Mouse (Mus musculus) layer of hippocampus, postnatal 25 days (tissue): ENCODE data around the gene Rnd3. TPM values are rescaled to one million over a fixed set of nuclear protein-coding genes. Genes with fewer than 3 reads are reported as not detected.

Experiments used
- DNase-seq, 2 experiments: peaks; one replicate each; pipeline ENCODE4 v3.0.0; 2022; ENCODE audit warnings: mixed read lengths in 2 of 2, low spot score in 1 of 2; ENCODE audit errors: extremely low spot score in 1 of 2
- total RNA-seq, 2 experiments: library from RNA; stranded (reverse); gene quantifications; 2 replicates each; pipeline ENCODE4 v1.2.3; 2021

Gene Rnd3
- total RNA-seq: 10 to 100 TPM; 13.0 to 14.9 TPM

DNA sequence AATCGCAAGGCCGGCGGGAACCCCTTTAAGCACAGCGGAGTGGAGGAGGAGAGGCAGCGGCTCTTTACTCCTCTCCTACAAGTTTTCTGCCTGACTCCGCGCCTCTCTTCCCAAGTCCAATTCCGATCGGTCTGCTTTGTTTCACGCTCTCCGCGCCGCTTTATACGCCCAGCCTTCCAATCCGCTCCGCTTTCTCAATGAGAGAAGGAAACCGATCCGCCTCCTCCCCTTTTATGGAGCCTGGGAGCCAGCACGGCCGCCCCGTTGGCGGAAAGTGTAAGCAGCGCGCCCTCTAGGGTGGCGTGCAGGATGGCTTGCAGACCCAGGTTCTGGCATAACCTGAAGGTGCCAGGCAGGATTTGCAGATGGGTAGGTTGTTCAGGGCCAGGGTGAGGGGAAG, at the start of gene Rnd3:
Rnd3 (minus strand) TSS at position 137 of the 400 bp plus-strand sequence.
- peak; percentile 78 to 87 for DNase-seq

DNA sequence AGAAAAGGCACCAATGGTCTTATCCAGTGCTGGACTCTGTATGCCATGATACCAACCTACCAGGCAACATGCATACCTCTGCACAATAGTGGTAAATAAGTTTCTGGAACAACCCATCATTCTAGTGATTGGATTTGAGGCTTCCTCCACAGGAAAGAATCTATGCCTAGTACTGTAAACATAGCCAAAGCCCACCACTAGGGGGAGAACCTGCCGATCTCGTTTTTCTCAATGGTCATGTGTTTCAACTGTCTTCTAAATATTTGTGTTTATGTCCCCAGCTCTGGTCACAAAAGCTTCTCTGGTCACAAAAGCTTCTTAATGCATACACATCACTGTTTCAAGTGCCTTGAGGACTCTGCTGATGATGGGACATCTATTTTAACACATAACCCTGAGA, 43.4 kb upstream of the Rnd3 start:
- no peak for DNase-seq

DNA sequence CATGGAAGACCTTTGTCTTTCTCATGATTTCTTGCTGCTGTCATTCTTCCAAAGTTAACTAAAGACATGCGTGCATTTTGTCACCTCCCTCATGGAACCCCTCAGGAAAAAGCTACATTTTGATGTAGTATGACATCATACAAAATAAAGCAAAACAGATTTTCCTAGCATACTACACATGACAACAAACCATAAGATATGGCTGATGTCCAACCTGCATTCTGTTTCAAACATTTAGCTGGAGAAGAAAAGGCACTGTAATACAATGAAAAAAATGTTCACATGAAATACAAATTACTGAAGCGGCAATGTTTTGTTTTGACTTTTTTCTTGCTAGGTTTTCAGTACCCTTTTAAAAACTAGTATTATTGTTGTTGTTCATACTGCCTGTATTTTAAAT, 36.9 kb upstream of the Rnd3 start:
- no peak for DNase-seq

DNA sequence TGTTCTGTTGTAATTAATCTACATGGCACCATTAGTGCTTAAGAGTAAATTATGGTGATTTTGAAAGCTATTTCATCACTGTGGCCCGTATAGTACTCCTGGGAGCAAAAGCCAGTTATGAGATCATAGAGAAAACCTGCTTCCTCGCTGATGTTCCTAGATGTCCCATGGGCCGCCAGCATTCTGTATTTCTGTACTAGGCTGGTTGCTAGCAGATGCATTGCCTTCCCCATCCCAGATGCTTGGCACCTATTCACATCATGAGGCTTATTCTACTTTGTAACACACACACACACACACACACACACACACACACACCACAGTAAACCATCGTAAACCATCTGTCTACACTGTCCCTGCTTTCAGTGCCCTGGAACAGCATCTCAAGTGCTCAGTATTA, 34.1 kb upstream of the Rnd3 start:
- DNase-seq: no peak

DNA sequence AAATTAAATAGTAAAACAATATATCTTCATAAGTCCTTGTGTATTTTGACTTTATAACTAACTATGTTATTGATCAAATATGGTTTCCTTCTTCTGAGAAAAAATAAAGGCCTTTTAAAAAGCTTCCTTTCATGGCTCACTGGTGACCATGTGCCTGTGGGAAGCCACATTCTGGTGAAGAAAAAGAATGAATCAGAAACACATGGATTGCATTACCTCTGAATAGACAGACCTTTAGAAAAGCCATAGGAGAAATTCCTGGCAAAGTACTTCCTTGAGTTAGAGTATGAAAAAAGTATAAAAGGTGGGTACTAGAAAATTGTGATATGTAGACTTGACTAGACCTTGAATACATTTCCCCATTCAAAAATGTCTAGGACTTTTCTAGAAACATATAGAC, 32.5 kb upstream of the Rnd3 start:
- no peak for DNase-seq

DNA sequence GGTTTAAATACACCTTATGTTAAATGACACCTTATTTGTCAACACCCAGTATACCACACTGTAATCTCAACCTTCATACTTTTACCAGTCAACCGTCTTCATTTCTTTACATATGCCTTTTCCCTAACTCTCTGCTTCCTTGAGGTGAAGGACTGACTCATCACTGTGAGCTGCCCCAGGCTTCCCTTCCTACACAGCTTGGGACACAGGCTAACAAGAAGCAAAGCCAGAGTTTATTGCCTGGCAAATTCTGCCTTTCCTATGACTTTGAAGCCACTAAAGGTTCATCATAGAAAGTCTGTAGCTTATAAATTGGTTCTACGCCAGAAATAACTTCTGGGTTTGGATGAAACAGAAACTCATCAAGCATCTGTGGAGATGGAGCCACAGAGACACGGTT, 30.2 kb upstream of the Rnd3 start:
- DNase-seq: no peak

DNA sequence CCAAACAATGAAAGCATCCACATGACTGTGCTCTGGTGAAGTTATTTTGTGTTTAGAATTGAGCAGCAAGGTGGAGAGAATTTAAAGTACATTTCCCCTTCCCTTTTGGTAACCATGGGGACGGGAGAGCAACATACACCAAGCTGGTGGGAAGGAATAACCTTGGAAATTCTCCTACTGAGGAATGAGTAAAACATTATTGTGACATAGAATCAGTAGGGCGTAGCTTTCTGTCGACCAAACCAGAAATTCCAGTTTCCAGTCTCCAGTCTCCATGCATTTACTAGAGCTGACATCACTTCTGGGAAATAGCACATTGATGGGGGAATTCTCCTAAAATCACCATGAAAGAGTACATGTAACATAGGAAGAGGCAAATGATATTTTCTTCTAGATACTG, 28.7 kb upstream of the Rnd3 start:
- no peak for DNase-seq

DNA sequence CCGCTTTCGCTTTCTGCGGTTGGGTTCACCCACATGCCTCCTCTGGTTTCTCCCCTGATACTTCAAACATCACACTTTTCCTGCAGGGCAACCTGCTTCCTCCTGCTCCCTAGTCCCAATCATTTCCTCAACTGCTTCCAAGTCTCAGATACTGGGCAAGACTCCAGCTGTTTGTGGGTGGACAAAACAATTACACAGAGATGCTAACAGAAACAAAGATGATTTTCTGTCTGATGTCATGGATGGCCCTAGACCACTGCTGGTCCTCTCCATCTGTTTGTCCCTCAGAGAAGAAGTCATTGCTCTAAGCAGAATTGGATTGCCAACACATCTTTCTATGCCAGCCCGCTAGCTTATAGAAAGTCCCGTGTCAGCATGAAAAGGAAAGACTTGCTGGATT, 26.4 kb upstream of the Rnd3 start:
- no peak for DNase-seq

DNA sequence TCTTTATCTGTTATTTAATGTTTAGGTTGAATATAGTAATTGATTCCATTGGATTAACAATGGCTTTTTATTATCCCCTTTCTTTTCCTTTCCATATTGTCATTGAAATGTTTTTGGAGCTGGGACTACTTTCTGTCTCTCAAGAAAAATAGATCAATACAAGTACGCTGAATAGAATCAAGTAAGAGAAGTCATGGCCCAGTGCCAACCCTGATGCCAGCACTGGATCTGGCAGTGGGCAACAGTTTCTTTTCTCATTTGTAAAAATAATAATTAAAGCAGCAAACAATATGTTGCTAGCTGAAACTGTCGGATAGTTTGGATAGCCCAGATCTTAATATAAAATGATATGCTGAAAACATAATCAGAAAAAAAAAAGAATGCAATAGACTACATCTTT, 12.2 kb upstream of the Rnd3 start:
- DNase-seq: no peak

DNA sequence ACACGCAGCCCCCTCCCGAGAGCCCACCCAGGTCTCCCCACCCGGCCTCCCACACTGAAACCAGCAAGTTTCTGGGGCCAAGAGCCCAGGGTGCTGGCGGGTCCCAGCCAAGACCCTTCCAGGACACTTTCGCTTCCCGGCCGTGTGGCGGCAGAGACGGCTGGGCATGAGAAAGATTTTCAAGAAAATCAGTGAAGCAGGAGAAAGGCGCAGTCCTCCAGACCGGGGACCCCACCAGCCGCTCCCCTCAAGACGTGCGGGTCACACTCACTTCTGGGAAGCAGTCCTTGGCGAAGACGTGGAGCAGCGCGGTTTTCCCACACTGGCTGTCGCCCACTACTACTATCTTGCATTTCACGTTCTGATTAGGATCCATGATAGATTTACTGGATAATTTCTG, 457 bp downstream of the Rnd3 start:
- DNase-seq: peak; percentile 8 to 23

DNA sequence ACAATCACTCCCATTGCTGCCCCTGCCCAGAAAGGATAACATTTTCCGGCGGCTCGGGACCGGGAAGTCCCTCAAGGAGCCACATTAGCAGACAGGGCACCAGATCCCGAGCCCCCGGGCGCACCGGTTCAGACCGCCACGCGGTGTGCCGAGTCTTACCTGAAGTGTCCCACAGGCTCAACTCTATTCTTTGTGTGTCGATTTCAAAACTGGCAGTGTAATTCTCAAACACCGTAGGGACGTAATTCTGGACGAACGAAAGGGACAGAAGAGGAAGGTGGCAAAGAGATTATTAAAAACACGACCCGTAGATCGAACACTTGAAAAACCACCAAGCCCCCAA, 875 bp downstream of the Rnd3 start:
- DNase-seq: no peak

DNA sequence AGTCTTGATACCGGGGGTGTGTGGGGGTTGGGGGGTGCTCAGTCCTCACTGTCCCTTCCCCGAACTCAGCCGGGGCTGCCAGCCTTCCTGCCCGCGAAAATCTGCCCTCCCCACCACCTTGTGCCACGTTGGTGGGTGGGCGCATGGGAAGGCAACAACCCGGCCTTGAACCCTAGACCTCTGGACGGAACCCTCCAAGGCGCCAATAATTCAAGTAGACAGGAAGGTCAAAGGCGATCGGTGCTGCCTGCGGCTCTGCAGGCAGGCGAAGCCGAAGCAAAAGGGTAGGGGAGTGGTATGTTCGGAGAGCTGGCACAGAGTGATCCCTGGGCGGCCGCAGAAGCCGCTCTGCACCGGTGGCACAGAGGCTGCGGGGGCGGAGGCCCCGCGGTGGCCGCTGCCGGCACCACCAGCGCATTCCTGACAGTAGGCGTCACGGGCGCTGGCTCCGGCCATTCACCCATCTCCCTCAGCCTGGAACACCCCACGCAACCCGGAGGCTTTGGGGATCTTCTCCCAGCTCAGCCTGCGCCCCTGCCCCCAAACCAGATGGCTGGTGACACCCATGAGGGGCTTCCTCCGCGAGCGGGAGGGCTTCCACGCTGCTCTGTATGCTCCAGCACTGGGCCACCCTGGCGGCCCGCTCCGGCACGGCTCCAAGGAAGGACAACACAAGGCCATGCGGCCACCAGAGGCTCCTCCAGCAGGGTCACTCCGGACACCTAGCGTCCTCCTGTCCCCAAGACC, 1.4 kb downstream of the Rnd3 start:
- peak; percentile 41 to 50 for DNase-seq

DNA sequence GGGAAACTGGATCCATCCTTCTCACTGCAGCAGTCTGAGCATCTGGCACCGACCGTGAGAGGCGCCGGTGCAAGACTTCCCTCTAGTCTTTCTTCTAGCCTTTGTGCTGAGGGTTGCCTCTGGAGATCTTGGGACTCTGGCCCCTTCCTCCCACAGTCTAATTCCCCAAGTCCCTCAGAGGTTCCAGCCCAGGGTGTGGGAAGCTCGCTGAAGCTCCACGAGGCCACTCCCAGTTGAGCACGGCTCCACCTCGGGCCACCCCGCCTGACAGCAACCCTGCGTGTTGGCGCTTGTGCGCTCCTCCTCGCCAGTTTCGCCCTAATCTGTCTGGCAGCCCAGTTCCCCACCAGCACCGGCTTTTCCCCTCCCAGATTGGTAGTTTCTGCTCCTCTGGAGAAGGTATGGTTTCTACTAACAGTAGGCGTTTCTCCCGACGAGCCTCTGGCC, 2.0 kb downstream of the Rnd3 start:
- peak; percentile 54 to 58 for DNase-seq

DNA sequence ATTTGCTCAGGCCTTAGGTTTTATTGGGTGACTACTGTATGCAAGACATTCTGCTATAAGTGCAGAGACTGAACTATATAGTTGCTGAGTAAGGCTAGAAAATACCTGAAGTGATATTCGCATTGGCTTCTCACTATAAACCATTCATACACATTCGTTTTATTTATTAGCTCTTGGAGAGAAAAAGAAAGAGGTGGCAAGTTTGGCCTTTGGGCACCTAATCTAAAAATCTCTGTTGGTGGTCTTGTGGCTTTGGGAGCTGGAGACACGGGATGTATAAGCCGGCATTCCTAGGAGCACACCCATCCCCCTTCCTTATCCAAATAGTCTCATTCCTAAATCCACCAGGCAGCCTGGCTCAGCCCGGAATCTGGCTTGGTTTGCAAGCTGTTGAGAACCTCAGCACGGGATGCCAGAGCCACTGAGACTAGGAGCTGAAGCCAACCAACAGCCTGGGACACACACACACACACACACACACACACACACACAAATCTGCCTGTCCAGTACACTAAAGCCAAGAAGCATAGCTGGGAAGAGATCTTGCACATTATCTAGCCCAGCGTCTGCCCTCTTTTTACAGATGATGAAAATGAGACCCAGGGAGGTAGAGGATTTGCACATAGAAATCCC, 3.0 kb downstream of the Rnd3 start:
- peak; percentile 18 to 40 for DNase-seq

DNA sequence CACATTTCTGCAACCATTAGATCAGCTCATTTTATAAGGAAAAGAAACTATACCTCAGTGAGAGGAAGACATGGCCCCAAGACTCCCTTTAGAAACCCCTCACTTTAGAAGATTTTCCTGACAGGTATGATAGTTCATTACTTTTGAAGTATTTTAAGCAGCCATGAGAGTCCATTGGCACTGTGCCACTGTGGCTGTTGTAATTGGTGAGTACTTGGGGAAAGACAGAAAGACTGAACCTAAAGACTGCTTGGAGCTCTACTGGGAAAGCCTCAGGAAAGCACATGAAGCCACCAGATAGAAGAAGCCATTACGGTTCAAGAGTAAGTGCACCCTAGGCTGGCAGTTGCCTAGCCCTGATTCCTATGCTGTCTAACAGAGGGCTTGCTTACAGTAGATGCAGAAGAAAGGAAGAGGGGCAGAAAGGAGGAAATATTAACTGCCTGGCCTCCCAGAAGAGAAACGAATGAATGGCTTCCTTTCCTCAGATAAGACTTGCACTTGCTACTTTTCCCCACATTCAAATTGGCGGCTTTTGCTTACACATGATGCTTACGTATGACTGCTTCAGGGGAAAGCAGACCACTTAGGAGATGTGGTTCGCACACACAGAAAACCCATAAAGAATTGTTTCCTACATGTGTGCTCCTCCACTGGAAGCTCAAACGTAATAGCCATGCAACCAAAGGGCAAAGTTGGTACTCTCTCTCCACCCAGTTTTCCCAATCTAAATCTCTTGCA, 4.4 kb downstream of the Rnd3 start:
- no peak for DNase-seq

DNA sequence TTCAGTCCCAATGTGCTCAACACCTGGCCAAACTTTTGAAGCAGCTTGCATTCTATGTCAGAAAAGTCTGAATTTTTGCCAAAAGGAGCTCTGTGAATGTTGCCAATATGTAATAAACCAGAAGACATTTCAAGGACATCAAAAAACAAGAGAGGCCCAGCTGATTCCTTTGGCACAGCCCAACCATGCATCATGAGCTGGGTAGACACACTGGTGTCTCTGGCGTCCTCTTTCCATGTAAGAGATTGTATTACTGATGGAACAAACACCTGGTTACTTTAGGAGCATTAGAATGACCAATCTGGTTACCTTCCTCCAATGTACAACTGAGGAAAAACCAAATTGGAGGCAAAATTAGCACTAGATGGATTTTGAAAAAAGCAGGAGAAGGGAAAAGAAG, 6.5 kb downstream of the Rnd3 start:
- DNase-seq: no peak

DNA sequence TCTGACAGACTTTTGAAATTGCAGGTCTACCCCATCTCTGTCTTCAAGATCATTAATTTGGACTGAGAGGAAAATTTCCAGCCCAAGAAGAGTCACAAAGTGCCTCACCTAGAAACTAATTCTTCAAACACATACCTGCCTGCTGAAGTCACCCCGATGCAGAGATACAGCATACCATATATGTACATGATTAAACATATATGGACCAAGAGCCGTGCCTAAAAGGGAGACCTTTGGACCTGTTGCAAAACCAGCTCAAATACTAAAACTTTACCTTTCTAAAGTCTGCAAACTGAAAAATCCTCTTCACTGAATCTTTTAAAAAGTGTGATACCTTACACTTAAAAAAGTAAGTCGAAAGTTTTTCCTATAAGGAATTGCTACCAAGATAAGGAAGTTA, 7.6 kb downstream of the Rnd3 start:
- no peak for DNase-seq

DNA sequence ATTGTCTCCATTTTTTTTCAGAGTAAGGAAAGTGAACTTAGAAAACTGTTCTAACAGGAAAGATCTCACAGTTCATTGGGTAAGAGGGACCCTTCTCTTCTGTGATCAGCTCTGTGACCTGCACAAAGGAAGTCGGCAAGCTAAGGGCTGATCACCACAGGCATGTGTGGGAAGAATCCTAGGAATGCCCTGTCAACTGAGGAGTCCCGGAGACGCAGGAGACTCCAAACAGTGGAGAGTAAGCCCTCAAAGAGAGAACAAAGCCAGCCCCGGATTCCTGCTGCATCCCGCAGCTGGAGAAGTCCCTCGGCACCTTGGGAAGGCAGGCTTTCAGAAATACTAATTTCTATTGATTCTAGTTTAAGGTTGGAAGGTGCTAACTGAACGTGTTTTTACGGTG, 8.4 kb downstream of the Rnd3 start:
- DNase-seq: no peak

DNA sequence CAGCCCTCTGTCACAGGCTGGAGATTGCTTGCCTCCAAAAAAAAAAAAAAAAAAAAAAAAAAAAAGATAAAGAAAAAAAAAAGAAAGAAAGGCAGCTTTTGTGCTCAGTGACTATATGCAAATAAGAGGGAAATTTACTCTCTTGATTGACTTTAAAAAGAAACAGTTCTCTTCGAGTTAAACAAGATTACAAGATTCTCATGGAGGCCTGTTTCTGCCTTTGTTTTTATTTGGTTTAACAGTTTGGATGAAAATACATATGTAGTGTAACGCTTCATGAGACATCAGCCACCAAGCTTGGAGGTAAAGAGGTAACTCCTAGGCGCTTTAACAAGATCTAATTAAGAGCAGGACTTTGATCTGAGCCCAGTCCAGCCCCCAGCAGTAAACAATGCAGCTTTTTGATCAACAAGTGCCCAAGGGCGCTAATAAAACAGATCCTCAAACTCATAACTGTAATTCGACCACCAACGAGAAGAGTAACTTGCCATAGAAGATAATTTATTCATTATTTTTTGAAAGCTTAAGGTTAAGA, 8.9 kb downstream of the Rnd3 start:
- no peak for DNase-seq

DNA sequence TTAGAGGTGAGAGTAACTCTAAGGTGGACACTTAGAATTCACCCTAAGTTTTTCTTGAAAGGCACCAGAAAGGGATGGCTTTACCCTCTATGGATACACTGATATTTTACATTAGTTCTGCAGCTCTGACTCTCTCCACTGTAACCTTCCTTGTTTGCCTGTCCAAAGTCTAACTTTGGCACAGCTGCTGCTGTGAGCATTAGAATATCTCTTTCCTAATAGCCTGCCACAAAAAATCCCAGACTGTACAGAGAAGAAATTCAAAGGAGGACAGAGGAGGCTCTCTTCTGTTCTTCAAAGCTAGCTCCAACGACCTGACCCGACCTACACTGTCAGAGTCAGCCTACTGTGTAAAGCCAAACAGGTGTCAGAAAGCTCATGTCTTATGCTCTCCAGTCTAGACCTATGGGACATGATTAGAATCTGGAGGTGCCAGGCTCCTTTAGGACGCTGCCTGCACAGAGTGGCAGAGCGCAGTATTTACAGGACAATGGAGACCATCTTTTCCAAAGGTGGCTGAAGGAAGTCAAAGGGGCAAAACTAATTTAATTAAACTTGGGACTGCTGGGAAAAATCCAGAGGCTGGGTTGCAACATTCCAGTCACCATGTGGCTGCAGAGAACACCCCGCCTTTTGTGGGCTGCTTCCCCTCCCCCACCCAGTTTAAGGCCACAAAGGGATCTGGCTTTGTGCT, 9.5 kb downstream of the Rnd3 start:
- no peak for DNase-seq

DNA sequence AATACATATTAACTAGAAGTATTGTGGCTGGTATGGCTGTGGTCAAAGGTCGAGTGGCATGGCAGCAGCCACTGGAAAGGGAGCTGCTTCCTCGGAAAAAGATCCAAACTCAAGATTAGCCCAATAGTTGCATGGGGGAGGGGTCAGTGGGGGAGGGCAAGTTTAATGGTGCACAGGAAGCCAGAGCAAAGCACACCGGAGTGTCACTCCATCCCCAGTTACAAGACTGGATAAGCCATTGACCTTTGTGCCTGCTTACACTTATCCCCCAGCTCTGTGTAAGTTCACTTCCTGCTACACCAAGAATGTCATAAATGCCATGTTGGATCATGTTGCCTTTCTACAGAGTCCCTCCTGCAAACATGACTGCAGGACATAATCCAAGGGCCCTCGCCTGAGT, 11.2 kb downstream of the Rnd3 start:
- no peak for DNase-seq
